22 mouse cellular contexts compared by ENCODE assay signal in genomic region chr13:51857156-51857555, GRCm38 (mm10). TPM values are rescaled to one million over a fixed set of nuclear protein-coding genes. Genes with fewer than 3 reads are reported as not detected.
A peak's percentile ranks its signal among the peaks of the same experiment; 100 is the strongest.
DNase-seq lines count a peak whose midpoint lies in the region; ATAC-seq lines count a peak whose summit lies in the region.
"Had no signal": no experiment of that assay in that cellular context is flagged by ENCODE, and none has a peak within 500 bp of the region (broad histone marks: within the 10 kb centered on the region; RNA-seq: fewer than 3 reads in every experiment).

No protein-coding gene starts in this region.

- H3K27me3 ChIP-seq in heart, embryonic 10.5 days (ENCODE audit: insufficient read depth, poor library complexity, severe bottlenecking) = peaks cover 12% of the 10 kb centered on the region; the same call in 1 of the 2 replicates
- peaks cover 7% of the 10 kb centered on the region; the same call in 1 of the 2 replicates for H3K27me3 ChIP-seq in limb, embryonic 12.5 days
- peaks cover 22% of the 10 kb centered on the region for H3K27me3 ChIP-seq in limb, embryonic 10.5 days (ENCODE audit: low read depth, poor library complexity, severe bottlenecking)
- H3K27me3 ChIP-seq: Patski had no signal

- H3K27ac ChIP-seq in heart, embryonic 10.5 days = peak overlapping the region; percentile 42; the same call in 1 of the 2 replicates
- H3K27ac ChIP-seq in limb, embryonic 12.5 days = peak overlapping the region; percentile 46; the same call in 1 of the 2 replicates
- H3K27ac ChIP-seq in limb, embryonic 10.5 days = no peak overlapping the region
- H3K27ac ChIP-seq: embryonic facial prominence, embryonic 13.5 days; forebrain, embryonic 12.5 days; forebrain, embryonic 15.5 days; heart, embryonic 13.5 days; hindbrain, embryonic 12.5 days; hindbrain, embryonic 15.5 days had no signal

- no peaks in the 10 kb centered on the region for H3K9me3 ChIP-seq in heart, embryonic 10.5 days
- H3K9me3 ChIP-seq in limb, embryonic 12.5 days = no peaks in the 10 kb centered on the region
- no peaks in the 10 kb centered on the region for H3K9me3 ChIP-seq in limb, embryonic 10.5 days (replicated peaks)
- H3K9me3 ChIP-seq: embryonic facial prominence, embryonic 13.5 days; forebrain, embryonic 12.5 days; forebrain, embryonic 15.5 days; heart, embryonic 13.5 days; hindbrain, embryonic 12.5 days; hindbrain, embryonic 15.5 days had no signal

- H3K4me3 ChIP-seq in heart, embryonic 10.5 days = no peak overlapping the region
- H3K4me3 ChIP-seq in limb, embryonic 12.5 days (replicated peaks) = no peak overlapping the region
- H3K4me3 ChIP-seq in limb, embryonic 10.5 days = no peak overlapping the region
- H3K4me3 ChIP-seq: embryonic facial prominence, embryonic 13.5 days; erythroblast, embryonic 14.5 days; forebrain, embryonic 12.5 days; forebrain, embryonic 15.5 days; heart, embryonic 13.5 days; hindbrain, embryonic 12.5 days; hindbrain, embryonic 15.5 days had no signal

- no peaks in the 10 kb centered on the region for H3K36me3 ChIP-seq in heart, embryonic 10.5 days
- H3K36me3 ChIP-seq in limb, embryonic 12.5 days = no peaks in the 10 kb centered on the region
- no peaks in the 10 kb centered on the region for H3K36me3 ChIP-seq in limb, embryonic 10.5 days
- H3K36me3 ChIP-seq: embryonic facial prominence, embryonic 13.5 days; forebrain, embryonic 12.5 days; forebrain, embryonic 15.5 days; heart, embryonic 13.5 days; hindbrain, embryonic 12.5 days; hindbrain, embryonic 15.5 days had no signal

- WGBS in heart, embryonic 10.5 days = 43% methylated on average over 5 of the region's 5 CpGs
- WGBS in limb, embryonic 12.5 days = 19% methylated on average over 5 of the region's 5 CpGs
- WGBS in limb, embryonic 10.5 days = 42% methylated on average over 5 of the region's 5 CpGs

- intact Hi-C loops in heart, postnatal 25 days (cut with DNase I) = no loop called here

- no peak overlapping the region for H3K4me2 ChIP-seq in limb, embryonic 12.5 days
- H3K4me2 ChIP-seq: embryonic facial prominence, embryonic 13.5 days; forebrain, embryonic 12.5 days; forebrain, embryonic 15.5 days; heart, embryonic 13.5 days; hindbrain, embryonic 12.5 days; hindbrain, embryonic 15.5 days had no signal

- no peak for DNase-seq in heart, embryonic 10.5 days (ENCODE audit: low spot score)
- no peak for DNase-seq in heart, postnatal 25 days (ENCODE audit: low spot score)
- DNase-seq in limb, embryonic 10.5 days (ENCODE audit: low spot score) = no peak
- DNase-seq in MN1 (ENCODE audit: low spot score) = peak; percentile 75
- DNase-seq in cerebellum, postnatal 36 days = no peak
- DNase-seq: adrenal gland, postnatal 10 days; adrenal gland, postnatal 36 days; cerebellum, adult 18-20 months; cerebellum, adult 9-10 months; cerebellum, postnatal 14 days; gastrocnemius, postnatal 25 days; heart, adult 18-20 months; heart, postnatal 14 days had no signal

- ATAC-seq in limb, embryonic 12.5 days (ENCODE audit: insufficient number of reproducible peaks, insufficient read depth, low FRiP score, low TSS enrichment, low read depth) = no peak
- ATAC-seq: forebrain, embryonic 15.5 days; Patski had no signal

- peaks cover 54% of the 10 kb centered on the region for H3K4me1 ChIP-seq in heart, embryonic 10.5 days
- H3K4me1 ChIP-seq in limb, embryonic 12.5 days (replicated peaks) = peaks cover 31% of the 10 kb centered on the region
- H3K4me1 ChIP-seq in limb, embryonic 10.5 days = peaks cover 32% of the 10 kb centered on the region

- H3K9ac ChIP-seq in limb, embryonic 12.5 days (replicated peaks) = no peak overlapping the region
- H3K9ac ChIP-seq: embryonic facial prominence, embryonic 13.5 days; forebrain, embryonic 12.5 days; forebrain, embryonic 15.5 days; heart, embryonic 13.5 days; hindbrain, embryonic 12.5 days; hindbrain, embryonic 15.5 days had no signal

RNA-seq across cellular contexts. Expression of gene Gadd45g, which starts 10.7 kb away (rescaled TPM):
- 53.3 and 61.0 TPM in 2 replicates for polyA plus RNA-seq in heart, embryonic 10.5 days (2016; fragmentation: Nextera tagmentation; extraction: Ambion mirVana)
- total RNA-seq in heart, postnatal 25 days (2021) = 10 to 100 TPM; 11.6 to 21.6 TPM
- polyA plus RNA-seq in limb, embryonic 12.5 days (2016; fragmentation: Nextera tagmentation; extraction: Ambion mirVana) = 35.6 and 36.2 TPM in 2 replicates
- 14.3 and 18.6 TPM in 2 replicates for polyA plus RNA-seq in limb, embryonic 10.5 days (2016; fragmentation: Nextera tagmentation; extraction: Ambion mirVana)
